Mouse (Mus musculus) spleen, adult 2 months (tissue): ENCODE measurements at regions not wholly inside any gene's neighbourhood (a gene's known extent, or its start where the extent isn't known, plus 50 kb on each side); places are given as distances from the start of the nearest gene placed in this dataset.

Experiments
- CTCF ChIP-seq: fragments of 200-500 bp; IDR thresholded peaks from 2 replicates; pipeline ENCODE4 v1.5.1; 2011; ENCODE audit warnings: mild to moderate bottlenecking, inconsistent platforms; ENCODE audit not compliant: insufficient read depth, insufficient read length, insufficient replicate concordance; ENCODE audit errors: extremely low read depth
- POLR2A ChIP-seq: fragments of 200-500 bp; IDR thresholded peaks from 2 replicates; pipeline ENCODE4 v1.6.1; 2011; ENCODE audit warnings: low read depth, low read length, inconsistent platforms

DNA sequence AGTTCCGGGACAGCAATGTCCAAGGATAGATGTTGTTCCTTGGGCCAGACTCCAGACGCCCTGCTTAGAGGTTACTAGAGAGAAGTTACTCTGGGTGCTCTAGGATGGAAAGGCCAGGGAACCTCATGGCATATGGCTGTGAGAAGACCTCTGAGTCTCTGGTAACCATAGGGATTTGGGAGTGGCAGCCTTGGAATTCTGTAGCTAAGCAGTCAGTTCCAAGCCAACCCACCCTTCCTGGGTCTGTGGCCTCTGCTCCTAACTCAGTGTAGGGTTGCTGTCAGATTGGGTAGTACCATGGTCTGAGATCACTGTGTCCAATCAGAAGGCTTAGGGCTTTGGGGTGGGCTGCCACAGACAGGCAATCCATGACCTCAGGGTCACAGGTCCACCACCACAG, 82.3 kb upstream of the Actrt2 start:
- TF ChIP-seq POLR2A, result no peak
- TF ChIP-seq CTCF, result no peak
